Mouse (Mus musculus) forebrain, embryonic 10.5 days (tissue): ENCODE measurements around the gene Ube2m. TPM values are rescaled to one million over a fixed set of nuclear protein-coding genes. Genes with fewer than 3 reads are reported as not detected.
A peak's percentile ranks its signal among the peaks of the same experiment; 100 is the strongest.

Experiments
- DNase-seq: peaks from one replicate; pipeline ENCODE4 v3.0.0-alpha.2; 2017; ENCODE audit warnings: low spot score; ENCODE audit errors: extremely low spot score
- H3K27ac ChIP-seq: fragments of 300-500 bp; sonication (generic); 2 replicates; pipeline ENCODE4 v1.5.1; 2016; ENCODE audit warnings: mild to moderate bottlenecking
- H3K27me3 ChIP-seq: fragments of 300-500 bp; sonication (generic); 2 replicates; pipeline ENCODE4 v1.6.1; 2016; ENCODE audit warnings: mild to moderate bottlenecking; ENCODE audit not compliant: poor library complexity, severe bottlenecking
- H3K36me3 ChIP-seq: fragments of 300-500 bp; sonication (generic); replicated peaks from 2 replicates; pipeline ENCODE4 v1.6.1; 2016; ENCODE audit warnings: mild to moderate bottlenecking, moderate library complexity
- H3K4me1 ChIP-seq: fragments of 300-500 bp; sonication (generic); 2 replicates; pipeline ENCODE4 v1.6.1; 2016
- H3K4me3 ChIP-seq: fragments of 300-500 bp; sonication (generic); 2 replicates; pipeline ENCODE4 v1.5.1; 2016; ENCODE audit warnings: mild to moderate bottlenecking, moderate library complexity
- H3K9me3 ChIP-seq: fragments of 300-500 bp; sonication (generic); 2 replicates; pipeline ENCODE4 v1.6.1; 2016; ENCODE audit warnings: mild to moderate bottlenecking, moderate library complexity
- WGBS: fragments of 180-500 bp; shearing (Covaris S2); methylation state at CpG from one replicate; pipeline ENCODE4 v1.1.7; 2016; 5-methylcytosine and 5-hydroxymethylcytosine counted together
- polyA plus RNA-seq: library from polyadenylated mRNA; unstranded; fragments of >200 nt; fragmentation: Nextera tagmentation; extraction: Ambion mirVana; gene quantifications from 2 replicates; pipeline ENCODE4 v1.2.1, GENCODE M21; 2016

Gene Ube2m
- polyA plus RNA-seq, 1 experiment from 2014 or later, result 82.9 TPM

DNA sequence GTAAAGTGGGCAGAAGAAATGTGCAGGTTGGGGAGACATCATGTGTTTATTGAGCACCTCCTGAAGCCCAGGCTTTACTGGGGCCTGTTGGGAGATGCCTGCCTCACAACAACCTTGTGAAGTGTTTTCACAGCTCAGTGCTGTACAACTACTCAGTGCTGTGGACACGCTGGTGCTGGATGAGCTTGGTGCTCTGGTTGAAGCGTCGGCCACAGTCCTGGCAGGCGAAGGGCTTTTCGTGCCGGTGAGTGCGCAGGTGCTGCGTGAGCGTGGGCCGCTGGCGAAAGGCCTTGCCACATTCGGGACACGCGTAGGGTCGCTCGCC, 5.0 kb upstream of the Ube2m start:
- no peak for DNase-seq
- H3K36me3 ChIP-seq, result 0 out of 2 replicates have a peak, but pooled peaks cover 3% of the 10 kb centered on the region
- peaks cover 27% of the 10 kb centered on the region for H3K4me1 ChIP-seq
- peaks cover 53% of the 10 kb centered on the region for H3K27me3 ChIP-seq
- peak overlapping the region; percentile 63 for H3K4me3 ChIP-seq
- H3K27ac ChIP-seq, result no peak overlapping the region
- H3K9me3 ChIP-seq, result peaks cover 15% of the 10 kb centered on the region
- 34% methylated on average over 16 of the region's 16 CpGs for WGBS

DNA sequence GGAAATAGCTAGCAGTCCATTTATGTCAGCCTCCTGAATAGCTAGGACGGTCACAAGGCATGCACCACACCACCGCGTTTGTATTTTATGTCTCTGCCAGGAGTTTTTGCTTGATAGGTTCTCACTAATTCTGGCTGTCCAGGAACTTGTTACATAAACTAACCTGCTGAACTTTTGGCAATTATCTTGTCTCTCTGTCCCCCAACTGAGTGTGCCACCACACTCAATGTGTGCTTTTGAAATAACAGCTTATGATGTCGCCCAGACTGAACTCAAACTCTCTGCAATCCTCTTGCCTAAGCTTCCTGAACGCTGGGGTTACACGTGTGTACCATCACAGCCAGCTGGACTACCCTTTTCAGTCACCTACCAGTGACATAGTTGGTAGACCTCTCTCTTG, 4.4 kb upstream of the Ube2m start:
- peaks cover 27% of the 10 kb centered on the region for H3K4me1 ChIP-seq
- 0 out of 2 replicates have a peak, but pooled peaks cover 3% of the 10 kb centered on the region for H3K36me3 ChIP-seq
- H3K4me3 ChIP-seq, result no peak overlapping the region
- peaks cover 15% of the 10 kb centered on the region for H3K9me3 ChIP-seq
- DNase-seq, result no peak
- WGBS, result 78% methylated on average over 6 of the region's 6 CpGs
- no peak overlapping the region for H3K27ac ChIP-seq
- H3K27me3 ChIP-seq, result peaks cover 53% of the 10 kb centered on the region

DNA sequence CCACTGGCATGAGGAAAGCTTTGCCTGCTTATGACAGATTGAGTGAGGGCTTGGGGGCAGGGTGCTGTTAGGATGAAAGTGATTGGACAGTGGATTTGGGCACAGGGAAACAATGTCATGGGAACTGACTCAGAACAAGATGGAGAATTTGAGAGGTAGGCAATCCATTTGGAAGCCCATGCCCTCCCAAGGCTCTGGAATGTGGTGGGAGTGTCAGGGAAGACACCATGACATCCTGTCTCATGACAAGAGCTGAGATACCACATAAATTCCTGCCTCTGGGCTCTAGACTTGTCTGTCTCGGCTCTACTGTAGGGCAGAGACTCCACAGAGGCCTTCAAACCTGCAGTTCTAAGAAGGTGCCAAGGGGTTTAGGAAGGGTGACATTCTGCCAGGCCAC, 3.2 kb upstream of the Ube2m start:
- H3K36me3 ChIP-seq, result peaks cover 7% of the 10 kb centered on the region
- no peak overlapping the region for H3K27ac ChIP-seq
- H3K27me3 ChIP-seq, result peaks cover 53% of the 10 kb centered on the region
- H3K4me3 ChIP-seq, result no peak overlapping the region
- 76% methylated on average over 1 of the region's 1 CpGs for WGBS
- no peak for DNase-seq
- peaks cover 15% of the 10 kb centered on the region for H3K9me3 ChIP-seq
- H3K4me1 ChIP-seq, result peaks cover 35% of the 10 kb centered on the region

DNA sequence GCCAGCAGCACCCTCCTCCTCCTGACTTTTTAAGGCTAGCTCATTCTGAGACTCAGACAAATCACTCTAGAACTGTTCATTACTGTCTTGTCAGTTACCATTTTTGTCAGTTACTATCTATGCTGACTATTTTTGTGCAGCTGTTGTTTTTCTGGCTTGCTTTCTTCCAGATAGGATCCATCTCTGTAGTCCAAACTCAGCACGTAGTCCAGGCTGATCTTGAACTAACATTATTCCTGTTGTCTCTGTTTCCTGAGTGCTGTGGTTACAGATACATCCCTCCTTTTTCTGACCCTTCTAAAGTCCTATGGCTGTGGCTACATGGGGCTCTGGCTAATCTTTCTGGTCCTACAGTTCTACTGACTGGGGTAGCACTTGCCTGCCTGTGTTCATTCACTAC, 1.1 kb upstream of the Ube2m start:
- Histone ChIP-seq H3K27ac (peak overlapping the region; percentile 99), H3K27me3 (peaks cover 36% of the 10 kb centered on the region), H3K4me3 (peak overlapping the region; percentile 82), H3K36me3 (peaks cover 22% of the 10 kb centered on the region), H3K4me1 (peaks cover 49% of the 10 kb centered on the region), H3K9me3 (peaks cover 15% of the 10 kb centered on the region)
- no peak for DNase-seq
- WGBS, result 88% methylated on average over 1 of the region's 1 CpGs

DNA sequence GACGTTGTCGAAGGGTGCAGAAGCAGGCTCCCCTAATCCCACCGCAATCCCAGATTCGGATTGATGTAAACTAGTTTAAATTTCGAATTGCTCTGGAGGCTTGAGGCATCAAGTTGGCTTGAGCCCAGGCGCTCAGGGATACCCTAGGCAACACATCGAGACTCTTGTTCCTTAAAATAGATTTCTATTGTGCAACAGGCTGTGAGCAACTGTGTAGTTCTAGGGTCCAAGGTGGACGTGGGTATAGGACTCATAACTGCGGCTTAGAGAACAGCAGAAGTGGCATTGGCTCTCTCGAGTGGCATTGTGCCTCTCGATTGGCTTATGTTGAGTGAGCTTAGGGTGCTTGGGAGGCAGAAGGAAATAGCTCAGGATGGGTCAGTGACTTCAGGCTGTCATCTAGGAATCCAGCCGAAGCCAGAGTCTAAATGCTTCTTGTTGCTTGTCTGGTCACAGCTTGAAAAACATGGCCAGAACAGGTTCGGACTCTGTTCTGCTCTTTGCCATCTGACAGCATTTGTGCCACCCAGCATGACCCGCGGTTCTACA, 620 bp upstream of the Ube2m start:
- peaks cover 13% of the 10 kb centered on the region for H3K9me3 ChIP-seq
- H3K27me3 ChIP-seq, result peaks cover 31% of the 10 kb centered on the region
- H3K27ac ChIP-seq, result peak overlapping the region; percentile 99
- H3K4me1 ChIP-seq, result peaks cover 49% of the 10 kb centered on the region
- H3K4me3 ChIP-seq, result peak overlapping the region; percentile 82
- DNase-seq, result peak; percentile 25
- 30% methylated on average over 15 of the region's 15 CpGs for WGBS
- H3K36me3 ChIP-seq, result peaks cover 24% of the 10 kb centered on the region

DNA sequence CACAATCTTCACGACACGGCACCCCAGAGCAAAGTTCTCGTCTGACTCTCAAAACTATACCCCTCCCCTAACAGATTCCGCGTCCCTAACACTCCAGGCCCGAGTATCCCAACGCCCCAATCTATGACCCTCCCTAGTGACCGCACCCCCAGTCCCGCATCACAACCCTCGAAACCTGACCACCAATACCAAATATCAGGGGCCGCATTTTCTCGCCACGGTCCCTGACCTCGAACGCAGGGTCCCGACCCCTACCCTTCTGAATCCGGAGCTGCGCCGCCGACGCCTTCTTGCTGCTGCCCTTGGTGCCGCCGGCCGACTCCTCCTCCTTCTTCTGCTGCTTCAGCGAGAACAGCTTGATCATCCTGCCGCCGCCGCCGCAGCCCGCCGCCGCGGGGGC, 709 bp downstream of the Ube2m start:
- Histone ChIP-seq H3K27me3 (peaks cover 18% of the 10 kb centered on the region), H3K36me3 (peaks cover 35% of the 10 kb centered on the region), H3K9me3 (no peaks in the 10 kb centered on the region; the same call in none of the 2 replicates), H3K4me1 (peaks cover 57% of the 10 kb centered on the region), H3K4me3 (peak overlapping the region; percentile 82), H3K27ac (peak overlapping the region; percentile 99)
- WGBS, result under 1% methylated on average over 32 of the region's 33 CpGs
- DNase-seq, result no peak

DNA sequence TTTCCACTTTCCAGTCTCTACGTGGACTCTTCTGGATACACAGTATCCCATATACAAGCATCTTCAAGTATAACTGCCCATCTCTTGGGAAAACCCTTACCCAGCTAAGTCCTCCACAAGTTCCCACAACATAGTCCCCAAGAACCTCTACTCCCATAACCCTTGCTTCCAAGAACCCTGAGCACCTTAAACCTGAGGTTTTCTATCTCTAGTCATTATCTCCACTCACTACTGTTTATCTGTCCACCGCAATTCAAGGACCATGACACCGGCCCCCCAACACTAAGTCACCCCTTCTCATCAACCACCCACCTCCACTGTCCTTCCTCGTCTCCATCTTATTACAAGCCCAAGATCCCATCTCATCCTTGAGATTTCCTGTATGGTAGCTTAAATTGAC, 1.3 kb downstream of the Ube2m start:
- peaks cover 58% of the 10 kb centered on the region for H3K4me1 ChIP-seq
- H3K27me3 ChIP-seq, result peaks cover 12% of the 10 kb centered on the region
- no peaks in the 10 kb centered on the region; the same call in none of the 2 replicates for H3K9me3 ChIP-seq
- H3K27ac ChIP-seq, result peak overlapping the region; percentile 99
- no peak for DNase-seq
- H3K36me3 ChIP-seq, result peaks cover 41% of the 10 kb centered on the region
- 48% methylated on average over 4 of the region's 4 CpGs for WGBS
- peak overlapping the region; percentile 82 for H3K4me3 ChIP-seq

DNA sequence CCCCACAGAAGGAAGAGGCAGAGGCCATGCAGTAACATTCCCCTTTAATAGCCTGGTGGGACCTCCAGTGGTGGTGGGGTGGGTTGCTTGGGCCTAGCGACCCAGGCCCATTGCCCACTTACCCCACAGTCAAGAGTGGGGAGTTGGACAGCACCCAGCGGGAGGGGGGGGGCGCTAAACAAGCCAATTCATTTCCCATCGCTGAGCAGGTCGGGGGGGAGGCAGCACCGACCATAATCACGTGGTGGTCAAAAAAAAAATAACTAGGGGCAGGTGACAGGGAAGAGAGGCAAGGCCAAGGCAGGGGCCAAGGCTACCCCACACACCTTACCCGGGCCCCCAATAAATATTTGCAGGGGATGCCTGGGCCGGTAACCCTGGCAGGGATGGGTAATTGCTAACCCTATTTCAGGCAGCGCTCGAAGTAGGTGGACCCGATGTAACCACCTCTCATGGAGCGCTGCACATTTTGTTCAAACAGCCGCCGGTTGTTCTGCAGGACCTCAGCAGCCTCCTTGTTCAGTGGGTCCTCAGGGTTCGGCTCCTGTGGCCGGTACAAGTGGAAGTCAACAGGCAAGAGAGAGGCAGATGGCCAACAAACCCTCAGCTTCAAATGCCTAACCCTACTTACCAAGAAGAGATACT, 2.7 kb downstream of the Ube2m start:
- peak overlapping the region; percentile 82 for H3K4me3 ChIP-seq
- peaks cover 58% of the 10 kb centered on the region for H3K4me1 ChIP-seq
- DNase-seq, result no peak
- peaks cover 55% of the 10 kb centered on the region for H3K36me3 ChIP-seq
- H3K9me3 ChIP-seq, result no peaks in the 10 kb centered on the region; the same call in 1 of the 2 replicates
- H3K27me3 ChIP-seq, result no peaks in the 10 kb centered on the region
- peak overlapping the region; percentile 90 for H3K27ac ChIP-seq
- 89% methylated on average over 17 of the region's 17 CpGs for WGBS

DNA sequence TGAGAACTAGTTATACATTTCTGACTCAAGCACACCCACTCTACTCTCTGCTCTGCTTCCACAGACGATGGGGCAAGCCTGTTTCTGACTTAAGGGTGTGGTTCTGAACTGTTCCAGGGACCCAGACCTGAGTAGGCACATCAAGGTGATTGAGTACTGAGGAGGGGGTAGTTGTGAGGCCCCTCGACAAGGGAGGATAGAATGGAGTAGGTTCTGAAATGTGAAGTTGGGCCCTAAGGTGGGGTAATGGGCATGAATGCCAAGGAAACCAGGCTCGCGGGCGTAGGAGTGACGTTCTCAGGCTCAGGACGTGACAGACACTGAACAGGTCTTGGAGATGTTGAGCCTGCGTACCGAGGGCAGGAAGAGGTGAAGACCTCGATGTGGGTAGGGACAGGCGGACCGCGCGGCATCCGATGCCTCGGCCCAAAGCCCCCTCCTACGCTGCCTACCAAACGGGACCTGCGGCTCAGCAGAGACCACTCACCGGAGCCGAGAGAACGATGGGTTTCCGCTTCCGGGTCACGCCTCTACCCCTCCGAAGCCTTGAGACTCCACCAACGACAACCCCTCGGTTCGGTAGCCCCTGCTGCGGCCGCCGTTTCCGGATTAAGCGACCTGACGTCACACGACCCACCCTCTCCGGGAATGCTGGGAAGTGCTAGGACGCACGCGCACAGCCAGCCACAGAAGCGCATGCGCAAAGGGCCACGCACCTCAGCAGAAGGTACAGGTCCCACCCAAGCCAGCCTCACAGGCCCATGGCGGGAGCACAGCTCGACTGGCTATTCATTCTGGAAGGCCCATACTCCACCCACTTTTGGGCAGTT, 3.7 kb downstream of the Ube2m start, which contains the start of gene Chmp2a:
Chmp2a (minus strand) TSS at position 660 of the 830 bp plus-strand sequence.
- DNase-seq, result peak; percentile 99
- H3K27ac ChIP-seq, result peak within 1 kb of the TSS; percentile 90
- no peaks in the 10 kb centered on the region; the same call in 1 of the 2 replicates for H3K9me3 ChIP-seq
- under 1% methylated on average over 45 of the region's 45 CpGs for WGBS
- peaks cover 56% of the 10 kb centered on the region for H3K4me1 ChIP-seq
- H3K36me3 ChIP-seq, result peaks cover 65% of the 10 kb centered on the region
- peak within 1 kb of the TSS; percentile 82 for H3K4me3 ChIP-seq
- H3K27me3 ChIP-seq, result no peaks in the 10 kb centered on the region

DNA sequence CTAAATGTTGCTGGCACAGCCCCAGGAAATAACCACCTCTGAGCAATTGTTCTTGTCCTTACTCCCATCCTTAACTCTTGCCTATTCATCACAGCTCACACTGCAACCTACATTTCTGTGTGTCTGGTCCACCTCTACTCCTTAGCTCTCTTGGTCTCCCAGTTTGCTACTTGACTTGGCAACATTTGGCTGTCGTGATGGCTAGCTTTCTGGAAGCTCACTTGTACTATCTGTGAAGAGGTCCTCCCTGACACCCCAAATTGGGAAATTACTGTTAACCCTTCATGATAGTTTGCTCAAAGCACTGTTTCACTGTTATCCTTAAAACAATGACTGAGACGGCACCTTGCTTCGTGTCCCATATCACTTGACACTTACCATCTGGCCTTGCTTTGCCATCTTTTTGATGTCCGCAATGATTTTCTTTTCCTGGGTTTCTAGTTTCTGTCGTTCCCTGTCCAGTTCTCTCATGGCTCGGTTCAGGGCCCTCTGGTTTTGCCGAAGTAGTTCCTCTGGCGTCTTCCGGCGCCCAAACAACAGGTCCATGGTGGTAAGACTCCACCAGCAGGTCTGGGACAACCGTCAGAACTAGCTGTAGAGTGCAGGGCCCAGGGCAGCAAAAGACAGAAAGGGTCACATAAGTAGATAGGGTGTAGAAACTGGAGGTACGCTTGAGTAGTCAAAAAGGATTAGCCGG, 4.5 kb downstream of the Ube2m start:
- H3K4me1 ChIP-seq, result peaks cover 48% of the 10 kb centered on the region
- peaks cover 73% of the 10 kb centered on the region for H3K36me3 ChIP-seq
- peak; percentile 21 for DNase-seq
- 54% methylated on average over 13 of the region's 13 CpGs for WGBS
- H3K27ac ChIP-seq, result peak overlapping the region; percentile 90
- no peaks in the 10 kb centered on the region; the same call in 1 of the 2 replicates for H3K9me3 ChIP-seq
- no peaks in the 10 kb centered on the region for H3K27me3 ChIP-seq
- H3K4me3 ChIP-seq, result peak overlapping the region; percentile 82

DNA sequence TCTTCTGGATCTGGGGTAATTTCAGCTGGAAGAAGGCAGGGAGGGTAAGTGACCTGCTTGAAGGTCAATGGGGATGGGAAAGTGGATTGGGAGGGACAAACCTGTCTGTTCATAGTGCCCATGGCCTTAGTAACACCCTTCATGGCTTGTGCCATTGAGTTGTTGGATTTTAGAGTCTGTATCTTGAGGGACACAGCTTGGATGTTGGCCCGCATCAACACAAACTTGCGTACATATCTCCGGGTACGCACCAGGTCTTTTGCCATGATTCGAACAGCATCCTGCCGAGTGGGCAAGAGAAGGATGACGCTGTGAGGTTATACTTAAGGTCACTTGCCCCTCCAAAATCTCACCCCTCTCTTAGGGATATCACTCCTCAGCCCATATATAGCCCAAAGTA, 5.5 kb downstream of the Ube2m start:
- peaks cover 46% of the 10 kb centered on the region for H3K4me1 ChIP-seq
- no peak overlapping the region for H3K27ac ChIP-seq
- H3K4me3 ChIP-seq, result peak overlapping the region; percentile 10; the same call in 1 of the 2 replicates
- peak; percentile 23 for DNase-seq
- peaks cover 83% of the 10 kb centered on the region for H3K36me3 ChIP-seq
- no peaks in the 10 kb centered on the region for H3K9me3 ChIP-seq
- WGBS, result 93% methylated on average over 7 of the region's 7 CpGs
- no peaks in the 10 kb centered on the region for H3K27me3 ChIP-seq

DNA sequence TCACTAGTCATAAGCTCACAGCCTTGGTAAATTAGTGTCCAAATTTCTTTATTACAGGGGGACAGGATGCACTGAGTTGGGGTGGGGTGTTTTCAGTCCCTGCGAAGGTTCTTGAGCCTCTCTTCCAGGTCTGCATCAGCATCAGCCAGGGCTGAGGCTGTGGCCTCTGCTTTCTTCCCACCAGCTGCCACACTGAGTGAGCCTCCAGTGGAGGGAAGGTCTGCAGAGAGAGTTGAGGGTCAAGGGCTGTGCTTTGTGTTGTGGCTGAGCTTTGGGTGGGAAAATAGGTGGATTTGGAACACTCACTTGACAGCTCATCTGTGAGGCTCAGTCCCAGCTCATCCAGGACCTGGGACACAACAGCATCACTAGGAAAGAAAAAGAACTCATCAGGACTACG, 6.1 kb downstream of the Ube2m start:
- H3K4me3 ChIP-seq, result peak overlapping the region; percentile 10; the same call in 1 of the 2 replicates
- DNase-seq, result no peak
- no peak overlapping the region for H3K27ac ChIP-seq
- 86% methylated on average over 2 of the region's 2 CpGs for WGBS
- peaks cover 89% of the 10 kb centered on the region for H3K36me3 ChIP-seq
- H3K4me1 ChIP-seq, result peaks cover 48% of the 10 kb centered on the region
- H3K27me3 ChIP-seq, result no peaks in the 10 kb centered on the region
- H3K9me3 ChIP-seq, result no peaks in the 10 kb centered on the region
